Mouse (Mus musculus): ENCODE data around the gene Smc4.

GRCm38 (mm10) chr3:69041298-69041697 is 36.8 kb downstream of the Smc4 start:
- TF ChIP-seq GATA1 (IDR thresholded peaks at IDR 0.05; ENCODE audit: borderline replicate concordance, low read length) = no peak
- TF ChIP-seq CTCF (IDR thresholded peaks at IDR 0.05; ENCODE audit: low read depth, low read length) = no peak
- no peak for TF ChIP-seq POLR2AphosphoS5 (IDR thresholded peaks at IDR 0.05; ENCODE audit: insufficient replicate concordance, low read depth, low read length)
- no peak for TF ChIP-seq TAL1 (conservative IDR thresholded peaks at IDR 0.05; ENCODE audit: low read depth, low read length)
- no peak for TF ChIP-seq GATA2 (IDR thresholded peaks at IDR 0.05; ENCODE audit: borderline replicate concordance, low read depth, low read length)

Measured in G1E (cell line).